Mouse (Mus musculus): ENCODE measurements around the gene Gm45208. TPM values are rescaled to one million over a fixed set of nuclear protein-coding genes. Genes with fewer than 3 reads are reported as not detected.

Gene Gm45208
- polyA plus RNA-seq, 1 experiment from 2014 or later = not detected

DNA sequence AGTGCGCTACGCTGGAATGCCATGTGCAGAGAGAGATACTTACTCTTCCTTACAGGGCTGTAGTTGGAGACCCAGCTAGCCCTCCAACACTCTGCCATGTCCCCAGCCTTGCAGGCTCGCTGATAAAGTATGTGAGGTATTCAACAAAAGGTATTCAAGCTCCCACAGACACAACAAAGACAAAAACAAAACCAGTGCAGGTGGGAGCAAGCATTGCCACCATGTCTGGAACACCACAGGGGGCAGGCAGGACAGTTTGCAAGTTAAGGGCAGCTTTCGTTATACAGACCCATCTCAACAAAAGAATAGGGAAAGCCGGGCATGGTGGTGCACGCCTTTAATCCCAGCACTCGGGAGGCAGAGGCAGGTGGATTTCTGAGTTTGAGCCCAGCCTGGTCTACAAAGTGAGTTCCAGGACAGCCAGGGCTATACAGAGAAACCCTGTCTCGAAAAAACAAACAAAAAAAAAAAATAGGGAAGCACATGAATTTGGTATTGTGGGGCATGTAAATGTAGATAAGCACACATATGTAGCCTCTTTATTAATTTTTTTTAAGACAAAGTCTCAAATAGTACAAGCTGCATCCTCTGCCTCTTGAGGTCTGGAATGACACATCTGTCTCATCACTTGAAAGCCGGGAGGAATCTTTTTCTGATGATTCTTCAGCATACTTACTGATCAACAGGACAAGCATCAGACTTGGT is 53.6 kb downstream of the Gm45208 start:
- WGBS = 76% methylated on average over 9 of the region's 9 CpGs
- H3K36me3 ChIP-seq (ENCODE audit: control insufficient read depth, insufficient read depth, low read length) = no peaks in the 10 kb centered on the region
- no peak for ATAC-seq (ENCODE audit: low FRiP score)

GRCm38 (mm10) chrX:7776329-7777082 is 54.5 kb downstream of the Gm45208 start:
- Histone ChIP-seq H3K4me3 (ENCODE audit: low read depth, low read length) (no peak overlapping the region), H3K27me3 (ENCODE audit: control insufficient read depth, insufficient read depth, low read length) (no peaks in the 10 kb centered on the region), H3K27ac (ENCODE audit: low read depth, low read length) (no peak overlapping the region), H3K36me3 (ENCODE audit: control insufficient read depth, insufficient read depth, low read length) (no peaks in the 10 kb centered on the region), H3K9ac (ENCODE audit: low read depth, low read length) (no peak overlapping the region), H3K4me2 (replicated peaks; ENCODE audit: low read depth, low read length) (no peak overlapping the region), H3K9me3 (ENCODE audit: control insufficient read depth, low read length) (no peaks in the 10 kb centered on the region), H3K4me1 (replicated peaks; ENCODE audit: control insufficient read depth, insufficient read depth, low read length) (no peaks in the 10 kb centered on the region)
- WGBS = 55% methylated on average over 8 of the region's 8 CpGs
- DNase-seq (ENCODE audit: low spot score) = peak; percentile 68
- ATAC-seq (ENCODE audit: low FRiP score) = peak; percentile 61; the same call in 1 of the 2 replicates

More for the DNA sequence above, 53.6 kb downstream of the Gm45208 start:
- Histone ChIP-seq H3K9me3 (ENCODE audit: control insufficient read depth, low read length) (no peaks in the 10 kb centered on the region), H3K4me1 (replicated peaks; ENCODE audit: control insufficient read depth, insufficient read depth, low read length) (no peaks in the 10 kb centered on the region), H3K27ac (ENCODE audit: low read depth, low read length) (no peak overlapping the region), H3K27me3 (ENCODE audit: control insufficient read depth, insufficient read depth, low read length) (no peaks in the 10 kb centered on the region), H3K4me3 (ENCODE audit: low read depth, low read length) (no peak overlapping the region), H3K4me2 (replicated peaks; ENCODE audit: low read depth, low read length) (no peak overlapping the region), H3K9ac (ENCODE audit: low read depth, low read length) (no peak overlapping the region)
- DNase-seq (ENCODE audit: low spot score) = no peak

GRCm38 (mm10) chrX:7778450-7779244 is 56.6 kb downstream of the Gm45208 start:
- DNase-seq (ENCODE audit: low spot score) = no peak
- 73% methylated on average over 7 of the region's 7 CpGs for WGBS

DNA sequence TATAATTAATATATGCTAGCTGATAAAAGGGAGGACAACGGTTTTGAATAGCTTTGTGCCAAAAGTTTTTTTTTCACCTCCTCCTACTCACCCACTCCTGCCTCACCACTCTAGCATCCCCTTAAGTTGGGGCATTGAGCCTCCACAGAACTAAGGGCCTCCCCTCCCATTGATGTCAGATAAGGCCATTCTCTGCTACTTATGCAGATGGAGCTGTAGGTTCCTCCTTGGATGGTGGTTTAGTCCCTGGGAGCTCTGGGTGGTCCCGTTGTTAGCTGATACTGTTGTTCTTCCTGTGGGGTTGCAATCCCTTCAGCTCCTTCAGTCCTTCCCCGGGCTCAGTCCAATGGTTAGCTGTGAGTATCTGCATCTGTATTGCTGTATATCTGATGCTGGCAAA is 57.2 kb downstream of the Gm45208 start:
- no peaks in the 10 kb centered on the region for H3K4me1 ChIP-seq (replicated peaks; ENCODE audit: control insufficient read depth, insufficient read depth, low read length)
- H3K9ac ChIP-seq (ENCODE audit: low read depth, low read length) = no peak overlapping the region
- WGBS = 31% methylated on average over 3 of the region's 3 CpGs
- H3K9me3 ChIP-seq (ENCODE audit: control insufficient read depth, low read length) = no peaks in the 10 kb centered on the region
- H3K27ac ChIP-seq (ENCODE audit: low read depth, low read length) = no peak overlapping the region
- no peak overlapping the region for H3K4me2 ChIP-seq (replicated peaks; ENCODE audit: low read depth, low read length)
- ATAC-seq (ENCODE audit: low FRiP score) (no peak), DNase-seq (ENCODE audit: low spot score) (no peak)
- H3K36me3 ChIP-seq (ENCODE audit: control insufficient read depth, insufficient read depth, low read length) = no peaks in the 10 kb centered on the region
- no peak overlapping the region for H3K4me3 ChIP-seq (ENCODE audit: low read depth, low read length)
- no peaks in the 10 kb centered on the region for H3K27me3 ChIP-seq (ENCODE audit: control insufficient read depth, insufficient read depth, low read length)

More at GRCm38 (mm10) chrX:7778450-7779244, 56.6 kb downstream of the Gm45208 start:
- ATAC-seq (ENCODE audit: low FRiP score) = no peak
- Histone ChIP-seq H3K4me3 (ENCODE audit: low read depth, low read length) (no peak overlapping the region), H3K9me3 (ENCODE audit: control insufficient read depth, low read length) (no peaks in the 10 kb centered on the region), H3K27me3 (ENCODE audit: control insufficient read depth, insufficient read depth, low read length) (no peaks in the 10 kb centered on the region), H3K4me2 (replicated peaks; ENCODE audit: low read depth, low read length) (no peak overlapping the region), H3K36me3 (ENCODE audit: control insufficient read depth, insufficient read depth, low read length) (no peaks in the 10 kb centered on the region), H3K4me1 (replicated peaks; ENCODE audit: control insufficient read depth, insufficient read depth, low read length) (no peaks in the 10 kb centered on the region), H3K27ac (ENCODE audit: low read depth, low read length) (no peak overlapping the region), H3K9ac (ENCODE audit: low read depth, low read length) (no peak overlapping the region)

Other genes with a start within 250 kb of the Gm45208 start
- gene Foxp3, start 148.6 kb upstream of the Gm45208 start, polyA plus RNA-seq (2014; fragmentation: Nextera tagmentation; extraction: Ambion mirVana) = 0.10 TPM in 1 of 2 replicates, not detected in the other
- gene Ppp1r3f, start 148.0 kb upstream of the Gm45208 start, polyA plus RNA-seq (2014; fragmentation: Nextera tagmentation; extraction: Ambion mirVana) = 1.3 and 1.6 TPM in 2 replicates
- 22.4 and 25.8 TPM in 2 replicates for gene Ccdc22, start 116.7 kb upstream of the Gm45208 start, polyA plus RNA-seq (2014; fragmentation: Nextera tagmentation; extraction: Ambion mirVana)
- gene Cacna1f, start 115.2 kb upstream of the Gm45208 start, polyA plus RNA-seq (2014; fragmentation: Nextera tagmentation; extraction: Ambion mirVana) = 0.04 TPM in 1 of 2 replicates, not detected in the other
- gene Syp, start 83.8 kb upstream of the Gm45208 start, polyA plus RNA-seq (2014; fragmentation: Nextera tagmentation; extraction: Ambion mirVana) = 13.9 and 14.5 TPM in 2 replicates
- gene Prickle3, start 65.0 kb upstream of the Gm45208 start, polyA plus RNA-seq (2014; fragmentation: Nextera tagmentation; extraction: Ambion mirVana) = 1.9 and 2.5 TPM in 2 replicates
- 45.7 and 49.3 TPM in 2 replicates for gene Plp2, start 50.9 kb upstream of the Gm45208 start, polyA plus RNA-seq (2014; fragmentation: Nextera tagmentation; extraction: Ambion mirVana)
- gene Magix, start 41.0 kb upstream of the Gm45208 start, polyA plus RNA-seq (2014; fragmentation: Nextera tagmentation; extraction: Ambion mirVana) = 0.07 and 0.25 TPM in 2 replicates
- gene Gpkow, start 25.1 kb upstream of the Gm45208 start, polyA plus RNA-seq (2014; fragmentation: Nextera tagmentation; extraction: Ambion mirVana) = 35.6 and 47.7 TPM in 2 replicates
- 16.1 and 18.7 TPM in 2 replicates for gene Wdr45, start 7.9 kb upstream of the Gm45208 start, polyA plus RNA-seq (2014; fragmentation: Nextera tagmentation; extraction: Ambion mirVana)
- 98.3 and 108 TPM in 2 replicates for gene Praf2, start 6.2 kb downstream of the Gm45208 start, polyA plus RNA-seq (2014; fragmentation: Nextera tagmentation; extraction: Ambion mirVana)
- 19.9 and 21.5 TPM in 2 replicates for gene Ccdc120, start 28.7 kb downstream of the Gm45208 start, polyA plus RNA-seq (2014; fragmentation: Nextera tagmentation; extraction: Ambion mirVana)
- gene Tfe3, start 40.3 kb downstream of the Gm45208 start, polyA plus RNA-seq (2014; fragmentation: Nextera tagmentation; extraction: Ambion mirVana) = 18.5 and 21.7 TPM in 2 replicates
- gene Gripap1, start 67.5 kb downstream of the Gm45208 start, polyA plus RNA-seq (2014; fragmentation: Nextera tagmentation; extraction: Ambion mirVana) = 46.1 and 53.6 TPM in 2 replicates
- gene Kcnd1, start 100.0 kb downstream of the Gm45208 start, polyA plus RNA-seq (2014; fragmentation: Nextera tagmentation; extraction: Ambion mirVana) = 1.6 and 2.2 TPM in 2 replicates
- gene Otud5, start 119.1 kb downstream of the Gm45208 start, polyA plus RNA-seq (2014; fragmentation: Nextera tagmentation; extraction: Ambion mirVana) = 32.4 and 37.5 TPM in 2 replicates
- gene Pim2, start 156.0 kb downstream of the Gm45208 start, polyA plus RNA-seq (2014; fragmentation: Nextera tagmentation; extraction: Ambion mirVana) = 6.4 and 7.1 TPM in 2 replicates
- gene Slc35a2, start 161.8 kb downstream of the Gm45208 start, polyA plus RNA-seq (2014; fragmentation: Nextera tagmentation; extraction: Ambion mirVana) = 11.5 and 13.3 TPM in 2 replicates
- 155 and 161 TPM in 2 replicates for gene Pqbp1, start 177.0 kb downstream of the Gm45208 start, polyA plus RNA-seq (2014; fragmentation: Nextera tagmentation; extraction: Ambion mirVana)
- 168 and 179 TPM in 2 replicates for gene Timm17b, start 177.1 kb downstream of the Gm45208 start, polyA plus RNA-seq (2014; fragmentation: Nextera tagmentation; extraction: Ambion mirVana)
- not detected in 2 replicates for gene Gm10491, start 185.6 kb downstream of the Gm45208 start, polyA plus RNA-seq (2014; fragmentation: Nextera tagmentation; extraction: Ambion mirVana)
- gene Gm10490, start 187.3 kb downstream of the Gm45208 start, polyA plus RNA-seq (2014; fragmentation: Nextera tagmentation; extraction: Ambion mirVana) = not detected in 2 replicates
- gene Pcsk1n, start 197.6 kb downstream of the Gm45208 start, polyA plus RNA-seq (2014; fragmentation: Nextera tagmentation; extraction: Ambion mirVana) = 23.9 and 25.9 TPM in 2 replicates
- gene Eras, start 206.4 kb downstream of the Gm45208 start, polyA plus RNA-seq (2014; fragmentation: Nextera tagmentation; extraction: Ambion mirVana) = not detected in 2 replicates
- gene Hdac6, start 225.6 kb downstream of the Gm45208 start, polyA plus RNA-seq (2014; fragmentation: Nextera tagmentation; extraction: Ambion mirVana) = 46.0 and 48.5 TPM in 2 replicates

Data from hindbrain, embryonic 11.5 days (tissue).